Mouse (Mus musculus): ENCODE results near the gene Cby1.

Cby1 gene

DNA sequence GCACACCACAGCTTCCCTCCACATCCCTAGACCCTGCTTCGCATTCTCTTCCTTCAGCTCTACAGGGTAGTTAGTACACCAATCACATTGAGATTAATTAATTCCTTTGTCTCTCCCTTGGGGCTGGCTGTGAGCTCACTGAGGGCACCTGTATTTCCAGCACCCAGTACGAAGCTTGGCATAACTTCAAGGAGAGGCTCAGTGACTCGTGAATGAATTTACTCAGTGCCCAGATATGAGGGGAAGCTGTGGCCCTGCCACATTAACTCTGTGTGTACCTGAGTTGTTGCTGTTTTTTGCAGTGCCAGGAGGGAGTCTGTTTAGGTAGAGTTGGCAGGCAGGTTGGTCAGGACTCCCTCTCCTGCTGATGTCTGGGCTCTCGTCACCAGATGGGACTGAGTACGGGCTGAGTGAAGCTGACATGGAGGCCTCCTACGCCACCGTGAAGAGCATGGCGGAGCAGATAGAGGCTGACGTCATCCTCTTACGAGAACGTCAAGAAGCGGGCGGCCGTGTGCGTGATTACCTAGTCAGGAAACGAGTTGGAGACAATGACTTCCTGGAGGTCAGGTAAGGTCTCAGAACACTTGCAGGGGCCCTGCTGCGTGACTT lies 47.7 kb downstream of the Cby1 start:
- DNase-seq (ENCODE audit: low spot score): no peak

DNA sequence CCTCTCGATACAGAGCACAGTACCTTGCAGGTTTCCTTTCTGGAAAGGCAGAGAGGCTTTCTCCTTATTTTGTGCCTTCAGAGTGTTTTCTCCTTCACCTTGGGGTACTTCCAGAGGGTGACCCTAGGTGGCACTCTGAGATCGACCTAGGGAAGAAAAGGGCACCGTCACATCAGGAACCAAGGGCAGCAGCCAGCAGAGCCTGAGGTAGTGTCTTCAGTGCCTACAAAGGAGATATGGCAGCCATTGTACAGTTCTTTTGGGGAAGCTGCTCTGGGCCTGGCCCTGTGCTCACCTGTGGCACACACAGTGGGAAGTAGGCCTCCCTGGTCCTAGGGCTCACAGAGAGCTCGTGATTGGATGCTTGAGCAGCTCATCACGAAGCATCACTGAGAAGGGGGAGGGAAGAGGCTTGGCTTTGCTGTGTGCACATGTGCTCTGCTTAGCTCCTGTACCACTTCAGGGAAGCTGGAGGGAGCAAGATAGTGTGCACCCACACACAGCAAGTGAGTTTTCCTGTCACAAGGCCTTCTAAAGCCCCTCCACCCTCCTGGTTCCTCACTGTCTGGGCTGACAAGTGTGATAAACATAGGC lies 49.3 kb downstream of the Cby1 start:
- DNase-seq (ENCODE audit: low spot score): no peak

DNA sequence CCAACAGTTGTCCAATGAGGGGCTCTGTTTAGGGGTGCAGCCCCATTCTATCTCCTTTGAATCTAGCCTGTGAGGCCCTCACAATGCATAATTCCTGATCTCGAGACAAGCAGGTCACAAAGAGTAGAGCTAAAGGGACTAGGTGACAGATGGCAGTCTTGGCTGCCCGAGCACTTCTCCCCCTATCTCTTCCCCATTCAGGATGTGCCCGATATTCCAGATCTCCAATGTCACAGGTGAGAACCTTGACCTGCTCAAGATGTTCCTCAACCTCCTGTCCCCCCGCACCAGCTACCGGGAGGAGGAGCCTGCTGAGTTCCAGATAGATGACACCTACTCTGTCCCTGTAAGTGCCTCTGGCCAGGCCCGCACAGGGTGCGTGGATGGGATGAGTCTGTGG lies 56.6 kb downstream of the Cby1 start:
- no peak for DNase-seq (ENCODE audit: low spot score)

DNA sequence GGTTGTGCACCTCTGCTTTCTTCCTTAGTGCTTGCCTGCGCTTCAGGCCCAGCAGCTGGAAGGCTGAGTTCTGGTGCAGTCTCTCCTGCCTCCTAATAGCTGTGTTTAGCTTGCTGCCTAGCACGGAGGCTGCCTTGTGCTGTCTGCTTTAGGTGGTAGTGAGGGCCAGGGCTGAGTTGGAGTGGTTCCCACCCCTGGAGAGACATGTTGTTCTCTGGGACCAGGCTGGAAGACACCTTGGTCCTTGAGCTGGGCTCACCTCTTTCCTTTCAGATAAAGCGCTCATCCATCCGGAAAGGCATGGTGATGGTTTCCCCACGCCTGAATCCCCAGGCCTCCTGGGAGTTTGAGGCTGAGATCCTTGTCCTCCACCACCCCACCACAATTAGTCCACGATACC lies 57.7 kb downstream of the Cby1 start:
- no peak for DNase-seq (ENCODE audit: low spot score)

Data from adipocyte (in vitro differentiated cells).